Mouse (Mus musculus): Measurements from ENCODE around the gene Gm8220. TPM values are rescaled to one million over a fixed set of nuclear protein-coding genes. Genes with fewer than 3 reads are reported as not detected.
"Not testable (repeated sequence)": the region's sequence is repeated elsewhere in the genome, so short reads cannot be mapped to it uniquely, and the experiment has no call there.

The Gm8220 gene
- not detected in 2 replicates for polyA plus RNA-seq (2012; rRNA removed)
- not detected in 2 replicates for polyA plus RNA-seq (2014; fragmentation: Nextera tagmentation; extraction: Ambion mirVana)

GRCm38 (mm10) chr14:44285280-44285679 lies at the start of gene Gm8220:
Gm8220 (plus strand) TSS chr14:44285580.
- 94% methylated on average over 2 of the region's 2 CpGs for WGBS
- not testable (repeated sequence) for H3K27ac ChIP-seq (replicated peaks; ENCODE audit: low read depth, low read length); H3K4me2 ChIP-seq (replicated peaks; ENCODE audit: low read depth, low read length, severe bottlenecking); H3K36me3 ChIP-seq (ENCODE audit: control insufficient read depth, insufficient read depth, low read length); ATAC-seq (ENCODE audit: low FRiP score, low read depth); H3K4me1 ChIP-seq (ENCODE audit: control insufficient read depth, insufficient read depth, low read length); DNase-seq (ENCODE audit: low spot score); H3K4me3 ChIP-seq (replicated peaks; ENCODE audit: low read length); H3K27me3 ChIP-seq (ENCODE audit: control insufficient read depth, insufficient read depth, low read length); H3K9me3 ChIP-seq (ENCODE audit: control insufficient read depth, low read length); H3K9ac ChIP-seq (ENCODE audit: low read depth, low read length, severe bottlenecking)

GRCm38 (mm10) chr14:44248039-44248438 lies 37.3 kb upstream of the Gm8220 start:
- H3K9ac ChIP-seq (ENCODE audit: low read depth, low read length, severe bottlenecking), result no peak overlapping the region
- no peak for ATAC-seq (ENCODE audit: low FRiP score, low read depth)
- no peak for DNase-seq (ENCODE audit: low spot score)
- 85% methylated on average over 16 of the region's 16 CpGs for WGBS
- H3K4me2 ChIP-seq (replicated peaks; ENCODE audit: low read depth, low read length, severe bottlenecking), result no peak overlapping the region
- no peaks in the 10 kb centered on the region for H3K27me3 ChIP-seq (ENCODE audit: control insufficient read depth, insufficient read depth, low read length)
- H3K36me3 ChIP-seq (ENCODE audit: control insufficient read depth, insufficient read depth, low read length), result no peaks in the 10 kb centered on the region
- H3K4me1 ChIP-seq (ENCODE audit: control insufficient read depth, insufficient read depth, low read length), result no peaks in the 10 kb centered on the region
- no peaks in the 10 kb centered on the region for H3K9me3 ChIP-seq (ENCODE audit: control insufficient read depth, low read length)
- no peak for TF ChIP-seq POLR2A (IDR thresholded peaks at IDR 0.05; ENCODE audit: borderline replicate concordance, extremely low read depth, insufficient read depth, insufficient read length)
- no peak overlapping the region for H3K27ac ChIP-seq (replicated peaks; ENCODE audit: low read depth, low read length)
- no peak overlapping the region for H3K4me3 ChIP-seq (replicated peaks; ENCODE audit: low read length)

DNA sequence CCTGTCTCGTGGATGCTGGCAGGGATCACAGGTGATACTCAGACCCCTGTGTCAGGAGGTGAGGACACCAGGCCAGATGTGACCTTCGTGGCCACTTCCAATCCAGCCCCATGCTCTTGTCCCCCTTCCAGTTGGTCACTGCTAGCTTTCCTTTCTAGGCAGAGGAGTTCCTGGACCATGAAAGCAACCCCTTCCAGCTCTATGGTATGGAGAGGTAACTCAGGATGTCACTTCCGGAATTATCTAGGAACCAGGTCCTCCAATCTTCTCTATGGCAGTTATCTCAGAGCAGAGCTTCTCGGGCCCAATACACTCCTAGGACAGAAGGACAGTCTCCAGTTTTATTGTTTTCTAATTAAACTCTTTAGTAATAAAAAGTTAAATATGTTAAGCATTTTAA lies 26.7 kb downstream of the Gm8220 start:
- H3K9ac ChIP-seq (ENCODE audit: low read depth, low read length, severe bottlenecking); DNase-seq (ENCODE audit: low spot score); H3K4me3 ChIP-seq (replicated peaks; ENCODE audit: low read length); ATAC-seq (ENCODE audit: low FRiP score, low read depth); H3K36me3 ChIP-seq (ENCODE audit: control insufficient read depth, insufficient read depth, low read length); H3K4me1 ChIP-seq (ENCODE audit: control insufficient read depth, insufficient read depth, low read length); H3K27me3 ChIP-seq (ENCODE audit: control insufficient read depth, insufficient read depth, low read length); H3K9me3 ChIP-seq (ENCODE audit: control insufficient read depth, low read length); H3K4me2 ChIP-seq (replicated peaks; ENCODE audit: low read depth, low read length, severe bottlenecking); H3K27ac ChIP-seq (replicated peaks; ENCODE audit: low read depth, low read length): not testable (repeated sequence)
- 81% methylated on average over 3 of the region's 4 CpGs for WGBS

DNA sequence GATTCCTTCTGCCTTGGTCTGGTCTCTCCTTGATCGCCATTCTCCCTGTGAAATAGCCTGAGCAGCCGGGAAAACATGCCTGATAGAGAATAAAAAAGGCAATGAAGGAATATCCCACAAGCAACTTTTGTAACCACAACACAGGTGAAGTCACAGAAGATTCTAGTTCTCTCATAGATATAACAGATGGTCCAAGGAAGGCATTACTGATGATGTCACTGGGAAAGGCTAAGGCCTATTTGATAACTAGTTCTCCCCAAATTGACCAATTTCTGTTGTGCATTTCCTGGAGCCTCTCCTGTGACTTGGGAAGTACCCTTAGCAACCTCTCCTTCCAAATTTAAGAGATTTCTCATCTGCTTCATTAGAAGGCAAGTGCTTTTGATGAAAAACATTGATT lies 53.1 kb downstream of the Gm8220 start, which contains the start of gene Gm5930:
Gene Gm5930 (minus strand): TSS at position 101 of the 400 bp plus-strand sequence.
- no CpG with 5 or more reads among the region's 2 CpGs for WGBS
- H3K4me1 ChIP-seq (ENCODE audit: control insufficient read depth, insufficient read depth, low read length); DNase-seq (ENCODE audit: low spot score); H3K27me3 ChIP-seq (ENCODE audit: control insufficient read depth, insufficient read depth, low read length); H3K9me3 ChIP-seq (ENCODE audit: control insufficient read depth, low read length); H3K9ac ChIP-seq (ENCODE audit: low read depth, low read length, severe bottlenecking); H3K36me3 ChIP-seq (ENCODE audit: control insufficient read depth, insufficient read depth, low read length); H3K27ac ChIP-seq (replicated peaks; ENCODE audit: low read depth, low read length); H3K4me2 ChIP-seq (replicated peaks; ENCODE audit: low read depth, low read length, severe bottlenecking); H3K4me3 ChIP-seq (replicated peaks; ENCODE audit: low read length); ATAC-seq (ENCODE audit: low FRiP score, low read depth): not testable (repeated sequence)

Other genes starting within 250 kb of the Gm8220 start
- gene Ear2, start 182.9 kb upstream of the Gm8220 start, polyA plus RNA-seq (2012; rRNA removed), result 0.77 and 0.86 TPM in 2 replicates
- not detected in 2 replicates for gene Ear2, start 182.9 kb upstream of the Gm8220 start, polyA plus RNA-seq (2014; fragmentation: Nextera tagmentation; extraction: Ambion mirVana)
- not detected in 2 replicates for gene Gm3327, start 161.7 kb upstream of the Gm8220 start, polyA plus RNA-seq (2012; rRNA removed)
- not detected in 2 replicates for gene Gm3327, start 161.7 kb upstream of the Gm8220 start, polyA plus RNA-seq (2014; fragmentation: Nextera tagmentation; extraction: Ambion mirVana)
- gene Gm8212, start 87.9 kb upstream of the Gm8220 start, polyA plus RNA-seq (2012; rRNA removed), result not detected in 2 replicates
- gene Gm8212, start 87.9 kb upstream of the Gm8220 start, polyA plus RNA-seq (2014; fragmentation: Nextera tagmentation; extraction: Ambion mirVana), result not detected in 2 replicates
- not detected in 2 replicates for gene 4930503E14Rik, start 72.3 kb upstream of the Gm8220 start, polyA plus RNA-seq (2012; rRNA removed)
- gene 4930503E14Rik, start 72.3 kb upstream of the Gm8220 start, polyA plus RNA-seq (2014; fragmentation: Nextera tagmentation; extraction: Ambion mirVana), result not detected in 2 replicates
- not detected in 2 replicates for gene Gm5930, start 53.0 kb downstream of the Gm8220 start, polyA plus RNA-seq (2012; rRNA removed)
- not detected in 2 replicates for gene Gm5930, start 53.0 kb downstream of the Gm8220 start, polyA plus RNA-seq (2014; fragmentation: Nextera tagmentation; extraction: Ambion mirVana)
- not detected in 2 replicates for gene Gm8229, start 79.8 kb downstream of the Gm8220 start, polyA plus RNA-seq (2012; rRNA removed)
- not detected in 2 replicates for gene Gm8229, start 79.8 kb downstream of the Gm8220 start, polyA plus RNA-seq (2014; fragmentation: Nextera tagmentation; extraction: Ambion mirVana)
- gene Gm3371, start 125.1 kb downstream of the Gm8220 start, polyA plus RNA-seq (2012; rRNA removed), result not detected in 2 replicates
- not detected in 2 replicates for gene Gm3371, start 125.1 kb downstream of the Gm8220 start, polyA plus RNA-seq (2014; fragmentation: Nextera tagmentation; extraction: Ambion mirVana)
- gene Gm8232, start 148.1 kb downstream of the Gm8220 start, polyA plus RNA-seq (2012; rRNA removed), result not detected in 2 replicates
- not detected in 2 replicates for gene Gm8232, start 148.1 kb downstream of the Gm8220 start, polyA plus RNA-seq (2014; fragmentation: Nextera tagmentation; extraction: Ambion mirVana)
- gene BC061237, start 206.9 kb downstream of the Gm8220 start, polyA plus RNA-seq (2012; rRNA removed), result not detected in 2 replicates
- gene BC061237, start 206.9 kb downstream of the Gm8220 start, polyA plus RNA-seq (2014; fragmentation: Nextera tagmentation; extraction: Ambion mirVana), result not detected in 2 replicates
- not detected in 2 replicates for gene Gm17093, start 232.7 kb downstream of the Gm8220 start, polyA plus RNA-seq (2012; rRNA removed)
- not detected in 2 replicates for gene Gm17093, start 232.7 kb downstream of the Gm8220 start, polyA plus RNA-seq (2014; fragmentation: Nextera tagmentation; extraction: Ambion mirVana)